Mouse (Mus musculus) lung, embryonic 15.5 days (tissue): Measurements from ENCODE around the gene Gbf1. TPM values are rescaled to one million over a fixed set of nuclear protein-coding genes. Genes with fewer than 3 reads are reported as not detected.
A peak's percentile ranks its signal among the peaks of the same experiment; 100 is the strongest.

Source experiments
- ATAC-seq: fragments of 200-750 bp; cut with Nextera tagmentation; 2 replicates; pipeline ENCODE4 v1.8.0; 2017; ENCODE audit warnings: moderate number of reproducible peaks, borderline replicate concordance; ENCODE audit not compliant: low FRiP score, low TSS enrichment; ENCODE audit errors: extremely low read depth
- H3K27ac ChIP-seq: fragments of 300-500 bp; sonication (generic); 2 replicates; pipeline ENCODE4 v1.5.1; 2015; ENCODE audit warnings: moderate library complexity, mild to moderate bottlenecking, inconsistent platforms
- H3K27me3 ChIP-seq: fragments of 300-500 bp; sonication (generic); 2 replicates; pipeline ENCODE4 v1.6.1; 2015; ENCODE audit warnings: inconsistent platforms
- H3K36me3 ChIP-seq: fragments of 300-500 bp; sonication (generic); 2 replicates; pipeline ENCODE4 v1.6.1; 2015; ENCODE audit warnings: inconsistent platforms
- H3K4me1 ChIP-seq: fragments of 300-500 bp; sonication (generic); 2 replicates; pipeline ENCODE4 v1.6.1; 2015; ENCODE audit warnings: inconsistent platforms
- H3K4me2 ChIP-seq: fragments of 300-500 bp; sonication (generic); 2 replicates; pipeline ENCODE4 v1.6.1; 2015; ENCODE audit warnings: inconsistent platforms, mild to moderate bottlenecking, moderate library complexity
- H3K4me3 ChIP-seq: fragments of 300-500 bp; sonication (generic); 2 replicates; pipeline ENCODE4 v1.5.1; 2015; ENCODE audit warnings: mild to moderate bottlenecking, inconsistent platforms
- H3K9ac ChIP-seq: fragments of 300-500 bp; sonication (generic); 2 replicates; pipeline ENCODE4 v1.6.1; 2015; ENCODE audit warnings: inconsistent platforms
- H3K9me3 ChIP-seq: fragments of 300-500 bp; sonication (generic); 2 replicates; pipeline ENCODE4 v1.6.1; 2016; ENCODE audit warnings: inconsistent platforms
- WGBS: fragments of 180-500 bp; shearing (Covaris S2); methylation state at CpG from one replicate; pipeline ENCODE4 v1.1.7; 2015; 5-methylcytosine and 5-hydroxymethylcytosine counted together
- polyA plus RNA-seq: library from polyadenylated mRNA; unstranded; fragments of >200 nt; fragmentation: Nextera tagmentation; extraction: Ambion mirVana; gene quantifications from 2 replicates; pipeline ENCODE4 v1.2.1, GENCODE M21; 2015

The Gbf1 gene
- polyA plus RNA-seq, 1 experiment from 2014 or later, result 65.0 TPM

GRCm38 (mm10) chr19:46329031-46329641 lies 176.8 kb downstream of the Gbf1 start:
- ATAC-seq, result peak; percentile 1; the same call in 1 of the 2 replicates
- Histone ChIP-seq H3K4me2 (peak overlapping the region; percentile 100), H3K9ac (peak overlapping the region; percentile 70), H3K9me3 (no peaks in the 10 kb centered on the region), H3K4me1 (peaks cover 27% of the 10 kb centered on the region), H3K27me3 (peaks cover 36% of the 10 kb centered on the region), H3K4me3 (peak overlapping the region; percentile 76), H3K27ac (peak overlapping the region; percentile 89), H3K36me3 (peaks cover 11% of the 10 kb centered on the region; the same call in 1 of the 2 replicates)
- WGBS, result 2% methylated on average over 54 of the region's 54 CpGs

GRCm38 (mm10) chr19:46329951-46330350 lies 177.6 kb downstream of the Gbf1 start:
- WGBS, result 5% methylated on average over 16 of the region's 16 CpGs
- no peak overlapping the region for H3K27ac ChIP-seq
- peak; percentile 60 for ATAC-seq
- H3K9me3 ChIP-seq, result no peaks in the 10 kb centered on the region
- peaks cover 11% of the 10 kb centered on the region; the same call in 1 of the 2 replicates for H3K36me3 ChIP-seq
- 0 out of 2 replicates have a peak overlapping the region, but pooled peaks have one; percentile 76 for H3K4me3 ChIP-seq
- peaks cover 28% of the 10 kb centered on the region for H3K27me3 ChIP-seq
- H3K4me1 ChIP-seq, result peaks cover 27% of the 10 kb centered on the region
- H3K9ac ChIP-seq, result no peak overlapping the region
- H3K4me2 ChIP-seq, result peak overlapping the region; percentile 100

DNA sequence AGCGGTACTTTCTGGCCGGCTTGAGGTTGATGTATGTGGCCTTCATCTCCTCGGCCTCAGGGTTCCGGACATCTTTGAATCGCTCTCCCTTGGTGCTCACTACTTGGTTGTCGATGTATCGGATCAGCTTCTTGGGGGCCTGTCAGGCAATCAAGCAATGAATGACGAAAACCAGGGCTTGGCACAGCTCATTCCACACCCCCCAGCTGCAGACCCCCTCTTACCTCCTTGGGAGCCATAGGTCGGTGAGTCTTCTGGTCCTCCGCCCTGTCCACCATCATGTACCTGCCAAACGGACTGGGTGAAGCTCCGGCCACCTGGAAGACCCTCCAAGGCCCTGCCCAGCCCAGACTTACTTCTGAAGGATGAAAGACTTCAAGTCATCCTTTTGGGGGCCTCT lies 178.4 kb downstream of the Gbf1 start:
- ATAC-seq, result no peak
- peaks cover 27% of the 10 kb centered on the region for H3K4me1 ChIP-seq
- no peak overlapping the region for H3K4me2 ChIP-seq
- no peaks in the 10 kb centered on the region for H3K9me3 ChIP-seq
- no peak overlapping the region for H3K4me3 ChIP-seq
- H3K9ac ChIP-seq, result no peak overlapping the region
- H3K36me3 ChIP-seq, result peaks cover 11% of the 10 kb centered on the region; the same call in 1 of the 2 replicates
- WGBS, result 90% methylated on average over 12 of the region's 12 CpGs
- peaks cover 20% of the 10 kb centered on the region for H3K27me3 ChIP-seq
- H3K27ac ChIP-seq, result no peak overlapping the region

GRCm38 (mm10) chr19:46331326-46331725 lies 179.0 kb downstream of the Gbf1 start:
- Histone ChIP-seq H3K9ac (no peak overlapping the region), H3K4me1 (peaks cover 27% of the 10 kb centered on the region), H3K4me2 (no peak overlapping the region), H3K27me3 (peaks cover 14% of the 10 kb centered on the region), H3K27ac (no peak overlapping the region), H3K36me3 (peaks cover 11% of the 10 kb centered on the region; the same call in 1 of the 2 replicates), H3K4me3 (no peak overlapping the region), H3K9me3 (no peaks in the 10 kb centered on the region)
- 91% methylated on average over 14 of the region's 14 CpGs for WGBS
- no peak for ATAC-seq

GRCm38 (mm10) chr19:46331936-46332335 lies 179.6 kb downstream of the Gbf1 start:
- no peak overlapping the region for H3K9ac ChIP-seq
- 76% methylated on average over 3 of the region's 3 CpGs for WGBS
- ATAC-seq, result no peak
- peaks cover 8% of the 10 kb centered on the region for H3K27me3 ChIP-seq
- H3K4me3 ChIP-seq, result no peak overlapping the region
- H3K36me3 ChIP-seq, result peaks cover 11% of the 10 kb centered on the region; the same call in 1 of the 2 replicates
- peaks cover 22% of the 10 kb centered on the region for H3K4me1 ChIP-seq
- H3K9me3 ChIP-seq, result no peaks in the 10 kb centered on the region
- no peak overlapping the region for H3K4me2 ChIP-seq
- no peak overlapping the region for H3K27ac ChIP-seq

GRCm38 (mm10) chr19:46332721-46333339 lies 180.5 kb downstream of the Gbf1 start:
- Histone ChIP-seq H3K27ac (no peak overlapping the region), H3K36me3 (peaks cover 11% of the 10 kb centered on the region; the same call in 1 of the 2 replicates), H3K9me3 (no peaks in the 10 kb centered on the region), H3K27me3 (no peaks in the 10 kb centered on the region), H3K4me2 (no peak overlapping the region), H3K4me1 (peaks cover 21% of the 10 kb centered on the region), H3K9ac (no peak overlapping the region), H3K4me3 (no peak overlapping the region)
- 61% methylated on average over 7 of the region's 7 CpGs for WGBS
- ATAC-seq, result no peak

- ATAC-seq, result no peak
- 82% methylated on average over 3 of the region's 3 CpGs for WGBS
- H3K9me3 ChIP-seq, result no peaks in the 10 kb centered on the region
- H3K27ac ChIP-seq, result no peak overlapping the region
- no peaks in the 10 kb centered on the region for H3K27me3 ChIP-seq
- H3K4me2 ChIP-seq, result no peak overlapping the region
- H3K4me1 ChIP-seq, result peaks cover 23% of the 10 kb centered on the region
- no peak overlapping the region for H3K4me3 ChIP-seq
- peaks cover 11% of the 10 kb centered on the region; the same call in 1 of the 2 replicates for H3K36me3 ChIP-seq
- no peak overlapping the region for H3K9ac ChIP-seq
Observed at GRCm38 (mm10) chr19:46333906-46334305, 181.6 kb downstream of the Gbf1 start.

Other genes with a start within 250 kb of the Gbf1 start
- 15.6 and 17.9 TPM in 2 replicates for gene Armh3, start 154.0 kb upstream of the Gbf1 start, polyA plus RNA-seq
- gene Hps6, start 149.0 kb upstream of the Gbf1 start, polyA plus RNA-seq, result 9.7 and 11.1 TPM in 2 replicates
- 28.0 and 29.5 TPM in 2 replicates for gene Pprc1, start 107.6 kb upstream of the Gbf1 start, polyA plus RNA-seq
- gene Ldb1, start 107.3 kb upstream of the Gbf1 start, polyA plus RNA-seq, result 98.2 and 99.7 TPM in 2 replicates
- 76.4 and 77.7 TPM in 2 replicates for gene Nolc1, start 76.6 kb upstream of the Gbf1 start, polyA plus RNA-seq
- gene Elovl3, start 20.6 kb upstream of the Gbf1 start, polyA plus RNA-seq, result not detected in 2 replicates
- 0.39 and 0.53 TPM in 2 replicates for gene Pitx3, start 4.2 kb upstream of the Gbf1 start, polyA plus RNA-seq
- 9.1 and 10.5 TPM in 2 replicates for gene Nfkb2, start 151.8 kb downstream of the Gbf1 start, polyA plus RNA-seq
- 7.0 and 8.3 TPM in 2 replicates for gene Psd, start 174.6 kb downstream of the Gbf1 start, polyA plus RNA-seq
- gene Fbxl15, start 175.7 kb downstream of the Gbf1 start, polyA plus RNA-seq, result 13.3 and 14.2 TPM in 2 replicates
- gene Cuedc2, start 186.2 kb downstream of the Gbf1 start, polyA plus RNA-seq, result 146 and 154 TPM in 2 replicates
- 10.1 and 10.5 TPM in 2 replicates for gene Mfsd13a, start 188.6 kb downstream of the Gbf1 start, polyA plus RNA-seq
- 2.0 and 2.4 TPM in 2 replicates for gene 2310034G01Rik, start 197.8 kb downstream of the Gbf1 start, polyA plus RNA-seq
- gene Actr1a, start 243.2 kb downstream of the Gbf1 start, polyA plus RNA-seq, result 137 and 139 TPM in 2 replicates
- 31.9 and 34.5 TPM in 2 replicates for gene Sufu, start 244.4 kb downstream of the Gbf1 start, polyA plus RNA-seq